Mouse (Mus musculus) duodenum, adult 2 months (tissue): Measurements from ENCODE around the gene Olfr813. TPM values are rescaled to one million over a fixed set of nuclear protein-coding genes. Genes with fewer than 3 reads are reported as not detected.

Source experiments
- polyA plus RNA-seq: library from polyadenylated mRNA; depleted of rRNA; stranded (reverse); fragments of >200 nt; gene quantifications from 2 replicates; pipeline ENCODE4 v1.2.3, GENCODE M21; 2012; ENCODE audit warnings: low replicate concordance; rRNA removed

The Olfr813 gene
- polyA plus RNA-seq: not detected in 2 replicates

DNA sequence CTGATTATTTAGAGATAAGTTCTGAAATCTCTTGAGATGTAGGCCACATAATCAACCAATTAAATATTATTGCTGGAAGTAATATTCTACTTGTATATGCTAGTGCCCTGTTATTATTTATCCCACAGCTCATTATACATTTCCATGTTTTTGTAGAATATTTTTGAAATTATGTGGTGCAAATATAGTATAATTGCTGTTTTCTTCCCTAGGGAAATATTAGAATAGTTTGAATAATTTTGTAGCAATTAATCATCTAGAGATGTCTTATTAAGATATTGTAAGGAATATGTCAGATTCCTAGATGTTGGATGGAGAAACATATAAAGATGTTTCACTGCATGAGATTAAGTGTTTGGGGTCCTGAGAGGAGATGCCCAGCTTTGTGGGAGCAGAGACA lies at the start of gene Olfr813:
Olfr813 (plus strand) TSS at position 301 of the 400 bp plus-strand sequence.

DNA sequence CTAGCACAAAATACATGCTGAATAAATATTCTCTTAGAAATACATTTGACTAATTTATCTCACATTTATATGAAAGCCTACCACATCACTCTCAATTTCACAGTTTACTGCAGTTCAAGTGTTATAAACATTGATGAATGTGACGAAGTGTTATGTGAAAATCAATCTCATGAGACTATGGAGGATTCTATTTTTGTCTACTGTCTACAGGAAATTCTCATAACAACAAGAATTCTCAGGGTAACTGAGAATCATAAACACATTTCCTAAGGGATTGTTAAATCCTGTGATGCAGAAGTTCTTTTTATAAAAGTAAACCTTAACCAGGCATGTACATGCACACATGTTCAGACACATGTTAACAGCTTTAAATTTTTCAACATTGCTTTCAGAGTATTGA lies 9.2 kb upstream of the Olfr813 start, which contains the start of gene Olfr812:
Olfr812 (minus strand) TSS at position 101 of the 400 bp plus-strand sequence.

DNA sequence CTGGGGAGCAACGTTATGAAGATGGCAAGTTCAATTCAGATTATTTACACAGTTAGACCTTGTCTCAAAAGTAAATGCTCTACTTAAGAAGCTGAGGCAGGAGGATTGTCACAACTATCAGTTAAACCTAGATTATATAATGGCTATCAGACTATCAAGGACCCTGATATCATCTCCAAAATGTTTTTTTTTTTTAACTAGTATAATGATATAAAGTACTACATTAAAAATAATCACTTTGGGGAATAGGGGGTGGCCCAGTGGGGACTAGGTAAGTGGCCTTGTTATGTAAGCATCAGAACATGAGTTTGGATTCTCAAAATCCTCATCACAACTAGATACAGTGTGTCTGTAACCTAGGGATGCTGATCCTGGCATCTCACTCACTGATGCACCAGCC lies 24.6 kb downstream of the Olfr813 start, which contains the start of gene Olfr814:
Olfr814 (minus strand) TSS at position 101 of the 400 bp plus-strand sequence.

DNA sequence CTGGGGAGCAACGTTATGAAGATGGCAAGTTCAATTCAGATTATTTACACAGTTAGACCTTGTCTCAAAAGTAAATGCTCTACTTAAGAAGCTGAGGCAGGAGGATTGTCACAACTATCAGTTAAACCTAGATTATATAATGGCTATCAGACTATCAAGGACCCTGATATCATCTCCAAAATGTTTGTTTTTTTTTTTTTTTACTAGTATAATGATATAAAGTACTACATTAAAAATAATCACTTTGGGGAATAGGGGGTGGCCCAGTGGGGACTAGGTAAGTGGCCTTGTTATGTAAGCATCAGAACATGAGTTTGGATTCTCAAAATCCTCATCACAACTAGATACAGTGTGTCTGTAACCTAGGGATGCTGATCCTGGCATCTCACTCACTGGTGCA lies 50.6 kb downstream of the Olfr813 start, which contains the start of gene Olfr815:
Olfr815 (minus strand) TSS at position 101 of the 400 bp plus-strand sequence.

Other genes starting within 250 kb of the Olfr813 start
- not detected in 2 replicates for gene Olfr796, start 242.8 kb upstream of the Olfr813 start, polyA plus RNA-seq
- not detected in 2 replicates for gene Olfr798, start 227.4 kb upstream of the Olfr813 start, polyA plus RNA-seq
- not detected in 2 replicates for gene Olfr799, start 217.9 kb upstream of the Olfr813 start, polyA plus RNA-seq
- gene Olfr800, start 197.7 kb upstream of the Olfr813 start, polyA plus RNA-seq: not detected in 2 replicates
- gene Olfr801, start 181.5 kb upstream of the Olfr813 start, polyA plus RNA-seq: not detected in 2 replicates
- not detected in 2 replicates for gene Olfr802, start 167.2 kb upstream of the Olfr813 start, polyA plus RNA-seq
- not detected in 2 replicates for gene Olfr803, start 161.1 kb upstream of the Olfr813 start, polyA plus RNA-seq
- gene Olfr804, start 152.2 kb upstream of the Olfr813 start, polyA plus RNA-seq: not detected in 2 replicates
- not detected in 2 replicates for gene Olfr805, start 126.0 kb upstream of the Olfr813 start, polyA plus RNA-seq
- not detected in 2 replicates for gene Olfr806, start 113.4 kb upstream of the Olfr813 start, polyA plus RNA-seq
- not detected in 2 replicates for gene Olfr807, start 97.6 kb upstream of the Olfr813 start, polyA plus RNA-seq
- not detected in 2 replicates for gene Olfr808, start 89.9 kb upstream of the Olfr813 start, polyA plus RNA-seq
- not detected in 2 replicates for gene Olfr809, start 80.7 kb upstream of the Olfr813 start, polyA plus RNA-seq
- gene Olfr810, start 60.5 kb upstream of the Olfr813 start, polyA plus RNA-seq: not detected in 2 replicates
- not detected in 2 replicates for gene Olfr811, start 51.0 kb upstream of the Olfr813 start, polyA plus RNA-seq
- not detected in 2 replicates for gene Olfr812, start 9.3 kb upstream of the Olfr813 start, polyA plus RNA-seq
- not detected in 2 replicates for gene Olfr814, start 24.5 kb downstream of the Olfr813 start, polyA plus RNA-seq
- not detected in 2 replicates for gene Olfr815, start 50.5 kb downstream of the Olfr813 start, polyA plus RNA-seq
- not detected in 2 replicates for gene Olfr816, start 60.2 kb downstream of the Olfr813 start, polyA plus RNA-seq
- not detected in 2 replicates for gene Olfr818, start 93.7 kb downstream of the Olfr813 start, polyA plus RNA-seq
- not detected in 2 replicates for gene Olfr819, start 111.9 kb downstream of the Olfr813 start, polyA plus RNA-seq
- gene Olfr247, start 120.8 kb downstream of the Olfr813 start, polyA plus RNA-seq: not detected in 2 replicates
- not detected in 2 replicates for gene Gm10310, start 129.7 kb downstream of the Olfr813 start, polyA plus RNA-seq
- not detected in 2 replicates for gene Olfr820, start 157.3 kb downstream of the Olfr813 start, polyA plus RNA-seq
- gene Olfr821, start 175.0 kb downstream of the Olfr813 start, polyA plus RNA-seq: not detected in 2 replicates
- gene Olfr822, start 215.8 kb downstream of the Olfr813 start, polyA plus RNA-seq: not detected in 2 replicates